Mouse (Mus musculus) heart, embryonic 15.5 days (tissue): ENCODE data around the gene Soga1. TPM values are rescaled to one million over a fixed set of nuclear protein-coding genes. Genes with fewer than 3 reads are reported as not detected.
A peak's percentile ranks its signal among the peaks of the same experiment; 100 is the strongest.

Experiments used
- ATAC-seq: fragments of 200-750 bp; cut with Nextera tagmentation; replicated peaks from 2 replicates; pipeline ENCODE4 v1.8.0; 2017; ENCODE audit warnings: low read depth, moderate TSS enrichment; ENCODE audit not compliant: insufficient number of reproducible peaks, insufficient read depth, low FRiP score
- H3K27ac ChIP-seq: fragments of 300-500 bp; sonication (generic); 2 replicates; pipeline ENCODE4 v1.5.1; 2015; ENCODE audit warnings: mild to moderate bottlenecking, inconsistent platforms
- H3K27me3 ChIP-seq: fragments of 300-500 bp; sonication (generic); 2 replicates; pipeline ENCODE4 v1.6.1; 2015; ENCODE audit warnings: inconsistent platforms
- H3K36me3 ChIP-seq: fragments of 300-500 bp; sonication (generic); 2 replicates; pipeline ENCODE4 v1.6.1; 2015; ENCODE audit warnings: mild to moderate bottlenecking, inconsistent platforms
- H3K4me1 ChIP-seq: fragments of 300-500 bp; sonication (generic); replicated peaks from 2 replicates; pipeline ENCODE4 v1.6.1; 2015; ENCODE audit warnings: inconsistent platforms
- H3K4me2 ChIP-seq: fragments of 300-500 bp; sonication (generic); 2 replicates; pipeline ENCODE4 v1.6.1; 2015; ENCODE audit warnings: inconsistent platforms, mild to moderate bottlenecking, moderate library complexity
- H3K4me3 ChIP-seq: fragments of 300-500 bp; sonication (generic); 2 replicates; pipeline ENCODE4 v1.5.1; 2015; ENCODE audit warnings: mild to moderate bottlenecking, inconsistent platforms
- H3K9ac ChIP-seq: fragments of 300-500 bp; sonication (generic); 2 replicates; pipeline ENCODE4 v1.6.1; 2015; ENCODE audit warnings: mild to moderate bottlenecking, inconsistent platforms
- H3K9me3 ChIP-seq: fragments of 300-500 bp; sonication (generic); replicated peaks from 2 replicates; pipeline ENCODE4 v1.6.1; 2016; ENCODE audit warnings: inconsistent platforms
- WGBS: fragments of 180-500 bp; shearing (Covaris S2); methylation state at CpG from one replicate; pipeline ENCODE4 v1.1.7; 2015; ENCODE audit warnings: mixed read lengths; 5-methylcytosine and 5-hydroxymethylcytosine counted together
- polyA plus RNA-seq: library from polyadenylated mRNA; unstranded; fragments of >200 nt; fragmentation: Nextera tagmentation; extraction: Ambion mirVana; gene quantifications from 2 replicates; pipeline ENCODE4 v1.2.1, GENCODE M21; 2015

Gene Soga1
- polyA plus RNA-seq: 1.7 and 2.7 TPM in 2 replicates

DNA sequence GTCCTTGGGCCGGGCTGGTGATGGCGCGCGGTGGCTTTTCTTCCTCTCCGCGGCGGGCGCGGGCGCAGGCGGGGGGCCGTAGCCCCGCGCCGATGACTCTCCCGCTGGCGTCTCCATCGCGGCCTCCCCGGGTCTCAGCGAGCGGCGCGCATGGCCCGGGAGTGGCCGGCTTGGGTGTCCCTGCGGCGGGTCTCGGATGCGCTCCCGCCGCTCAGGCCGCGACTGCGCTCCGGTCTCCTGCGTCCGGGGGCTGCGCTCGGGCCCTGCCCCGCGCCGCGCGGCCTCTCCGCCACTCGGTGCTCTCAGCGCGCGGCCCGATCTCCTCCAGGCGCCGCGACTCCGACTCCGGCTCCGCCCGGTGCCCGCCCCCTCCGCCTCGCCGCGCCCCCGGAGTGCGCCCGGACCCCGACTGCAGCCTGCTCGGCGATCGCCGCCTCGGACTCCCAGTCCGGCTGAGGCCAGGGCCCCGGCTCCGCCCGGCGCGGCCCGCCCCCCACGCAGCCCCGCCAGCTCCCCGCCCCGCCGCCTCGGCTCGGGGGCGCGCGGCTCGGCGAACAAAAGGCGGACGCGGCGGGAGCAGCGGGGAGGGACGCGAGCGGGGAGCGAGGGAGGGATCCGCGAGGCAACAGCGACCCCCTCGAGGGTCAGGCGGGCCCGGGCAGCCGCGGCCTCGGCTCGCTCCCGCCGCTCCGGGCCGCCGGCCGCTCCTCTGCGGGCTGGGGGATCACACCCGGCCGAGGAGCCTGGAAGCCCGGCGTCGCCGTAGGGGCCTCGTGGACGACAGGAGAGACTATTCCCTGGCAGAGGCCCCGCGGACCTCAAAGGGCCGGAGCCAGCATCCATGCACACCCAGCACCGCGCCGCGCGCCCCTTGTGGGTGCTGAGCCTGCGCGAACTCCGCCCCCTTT lies at the start of gene Soga1:
Gene Soga1, minus strand, starts transcription at position 462 of the 908 bp plus-strand sequence.
- H3K9ac ChIP-seq: peak within 1 kb of the TSS; percentile 93
- peak; percentile 87 for ATAC-seq
- peaks cover 4% of the 10 kb centered on the region; the same call in 1 of the 2 replicates for H3K27me3 ChIP-seq
- peaks cover 47% of the 10 kb centered on the region for H3K4me1 ChIP-seq
- peak within 1 kb of the TSS; percentile 90 for H3K4me3 ChIP-seq
- H3K4me2 ChIP-seq: peak within 1 kb of the TSS; percentile 81
- under 1% methylated on average over 92 of the region's 136 CpGs for WGBS
- H3K36me3 ChIP-seq: no peaks in the 10 kb centered on the region
- H3K27ac ChIP-seq: peak within 1 kb of the TSS; percentile 94
- H3K9me3 ChIP-seq: no peaks in the 10 kb centered on the region

DNA sequence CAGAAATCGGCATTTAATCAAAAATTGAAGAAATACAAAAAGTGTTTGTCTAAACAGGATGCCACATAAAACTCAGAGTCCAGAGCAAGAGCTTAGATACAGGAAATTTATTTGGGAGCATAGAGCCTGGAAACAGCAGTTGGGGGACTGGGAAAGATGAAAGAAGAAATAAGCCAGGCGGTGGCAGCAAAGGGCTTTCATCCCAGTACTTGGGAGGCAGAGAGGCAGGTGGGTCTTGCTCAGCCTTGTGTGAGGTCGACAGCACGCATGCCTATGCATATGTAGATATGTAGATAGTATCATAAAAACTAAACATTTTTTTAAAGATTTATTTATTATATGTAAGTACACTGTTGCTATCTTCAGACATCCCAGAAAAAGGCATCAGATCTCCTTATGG lies 49.0 kb upstream of the Soga1 start:
- 61% methylated on average over 4 of the region's 4 CpGs for WGBS
- Histone ChIP-seq H3K9me3 (no peaks in the 10 kb centered on the region), H3K4me3 (no peak overlapping the region), H3K4me1 (peaks cover 2% of the 10 kb centered on the region), H3K36me3 (peaks cover 11% of the 10 kb centered on the region), H3K27ac (no peak overlapping the region), H3K9ac (no peak overlapping the region), H3K4me2 (no peak overlapping the region), H3K27me3 (no peaks in the 10 kb centered on the region)
- ATAC-seq: no peak

DNA sequence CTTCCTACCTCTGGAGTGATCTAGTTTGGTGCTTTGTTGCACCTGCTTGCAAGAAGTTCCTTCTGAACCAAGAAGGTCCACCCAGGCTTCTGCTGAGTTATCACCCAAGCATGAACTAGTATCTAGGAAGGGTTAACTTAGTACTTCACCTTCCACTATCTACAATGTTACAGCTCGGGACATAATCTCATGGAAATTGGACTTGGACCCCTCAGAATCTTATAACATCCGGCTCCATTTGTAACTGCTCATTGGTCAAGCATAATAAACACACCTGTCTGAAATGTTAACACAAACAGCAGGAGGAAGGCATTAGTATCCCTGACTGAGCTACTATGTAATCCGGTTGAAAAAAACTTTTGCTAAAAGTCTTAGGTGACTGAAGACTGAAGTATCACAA lies 48.3 kb upstream of the Soga1 start:
- H3K27me3 ChIP-seq: no peaks in the 10 kb centered on the region
- peaks cover 11% of the 10 kb centered on the region for H3K36me3 ChIP-seq
- WGBS: 84% methylated on average over 3 of the region's 3 CpGs
- H3K4me3 ChIP-seq: no peak overlapping the region
- H3K9ac ChIP-seq: no peak overlapping the region
- peaks cover 2% of the 10 kb centered on the region; the same call in 1 of the 2 replicates for H3K4me1 ChIP-seq
- no peak overlapping the region for H3K27ac ChIP-seq
- no peaks in the 10 kb centered on the region for H3K9me3 ChIP-seq
- ATAC-seq: no peak
- no peak overlapping the region for H3K4me2 ChIP-seq

DNA sequence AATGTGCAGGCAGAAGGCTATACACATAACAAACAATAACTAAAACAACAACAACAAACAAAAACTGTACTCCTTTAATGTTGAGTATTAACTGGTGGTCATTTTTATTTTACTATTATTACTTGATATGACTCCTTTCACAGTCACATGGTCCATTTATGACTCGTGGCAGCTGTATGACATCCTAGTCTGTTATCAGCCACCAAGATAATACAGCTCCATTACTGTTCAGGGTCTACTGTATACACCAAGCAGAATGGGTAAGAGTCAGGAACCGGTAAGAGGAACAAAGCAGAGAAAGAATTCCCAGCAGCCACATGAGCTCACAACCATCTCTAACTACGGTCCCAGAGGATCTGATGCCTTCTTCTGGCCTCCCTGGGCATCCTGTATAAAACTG lies 46.2 kb upstream of the Soga1 start:
- whole genome bisulfite sequencing: 69% methylated on average over 3 of the region's 3 CpGs
- H3K36me3 ChIP-seq: peaks cover 20% of the 10 kb centered on the region
- no peak for ATAC-seq

DNA sequence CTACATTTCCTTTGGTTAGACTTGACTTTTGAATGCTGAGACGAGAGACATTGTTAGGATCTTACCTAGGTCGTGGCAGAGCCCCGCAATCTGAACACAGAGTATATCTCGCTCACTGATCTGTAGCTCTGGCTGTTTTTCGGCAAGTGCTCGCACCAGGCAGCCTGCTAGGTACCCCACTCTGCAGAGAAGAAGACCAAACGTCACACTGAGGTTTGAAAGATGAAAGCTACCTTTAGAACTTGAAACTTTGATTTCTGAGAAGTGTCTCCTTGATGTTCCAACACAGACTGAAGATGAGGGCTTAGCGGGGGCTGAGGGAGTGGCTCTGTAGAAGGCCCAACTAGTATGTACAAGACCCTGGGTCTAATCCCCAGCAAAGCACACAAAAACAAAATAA lies 42.7 kb upstream of the Soga1 start:
- Histone ChIP-seq H3K27me3 (no peaks in the 10 kb centered on the region), H3K9me3 (no peaks in the 10 kb centered on the region), H3K27ac (no peak overlapping the region), H3K36me3 (peaks cover 21% of the 10 kb centered on the region), H3K4me1 (peaks cover 2% of the 10 kb centered on the region; the same call in 1 of the 2 replicates), H3K4me2 (no peak overlapping the region), H3K9ac (no peak overlapping the region), H3K4me3 (no peak overlapping the region)
- 84% methylated on average over 8 of the region's 8 CpGs for WGBS
- ATAC-seq: no peak

More for the DNA sequence above, 46.2 kb upstream of the Soga1 start:
- H3K4me1 ChIP-seq: peaks cover 2% of the 10 kb centered on the region; the same call in 1 of the 2 replicates
- H3K27ac ChIP-seq: no peak overlapping the region
- no peak overlapping the region for H3K4me2 ChIP-seq
- H3K27me3 ChIP-seq: no peaks in the 10 kb centered on the region
- no peak overlapping the region for H3K4me3 ChIP-seq
- H3K9me3 ChIP-seq: no peaks in the 10 kb centered on the region
- no peak overlapping the region for H3K9ac ChIP-seq

DNA sequence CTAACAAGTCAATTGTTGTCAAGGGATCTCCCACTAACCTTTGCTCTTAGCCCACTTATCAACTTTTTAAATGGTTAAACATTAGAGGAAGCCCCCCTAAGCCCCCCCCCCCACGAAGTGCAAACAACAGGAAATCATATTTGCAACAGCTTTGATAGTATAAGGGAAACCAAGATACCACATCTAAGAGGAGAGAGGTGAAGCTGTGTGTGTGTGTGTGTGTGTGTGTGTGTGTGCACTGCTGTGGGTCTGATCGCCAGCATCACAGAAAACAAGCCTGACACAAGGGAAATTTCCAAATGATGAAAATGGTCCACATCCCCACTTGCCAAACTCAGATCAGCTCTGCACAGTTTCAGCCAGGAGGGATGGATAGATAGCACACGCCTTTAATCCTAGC lies 40.0 kb upstream of the Soga1 start:
- H3K27ac ChIP-seq: no peak overlapping the region
- H3K9ac ChIP-seq: no peak overlapping the region
- H3K4me1 ChIP-seq: no peaks in the 10 kb centered on the region
- WGBS: 67% methylated on average over 3 of the region's 3 CpGs
- H3K27me3 ChIP-seq: no peaks in the 10 kb centered on the region
- no peak for ATAC-seq
- no peak overlapping the region for H3K4me3 ChIP-seq
- no peak overlapping the region for H3K4me2 ChIP-seq
- H3K9me3 ChIP-seq: no peaks in the 10 kb centered on the region
- peaks cover 17% of the 10 kb centered on the region; the same call in 1 of the 2 replicates for H3K36me3 ChIP-seq

DNA sequence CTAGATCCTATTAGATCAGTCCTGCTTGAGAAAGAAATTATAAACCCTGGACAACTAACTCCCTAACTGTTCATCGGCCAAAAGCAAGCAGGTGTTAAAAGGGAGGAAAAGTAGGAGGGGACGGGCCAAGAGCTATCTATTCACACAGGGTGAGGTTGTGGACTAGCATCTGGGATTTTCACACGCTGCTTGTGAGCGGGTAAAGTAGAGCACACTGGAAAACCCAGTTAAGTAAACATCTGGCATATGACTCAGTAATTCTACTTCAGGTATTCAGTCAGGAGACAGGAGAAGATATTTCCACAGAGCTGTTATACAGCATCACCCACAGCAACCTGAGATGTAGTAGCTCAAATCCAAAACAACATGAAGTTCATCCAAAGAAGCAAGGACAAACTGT lies 39.5 kb upstream of the Soga1 start:
- no peak overlapping the region for H3K9ac ChIP-seq
- WGBS: 76% methylated on average over 4 of the region's 4 CpGs
- H3K36me3 ChIP-seq: peaks cover 21% of the 10 kb centered on the region; the same call in 1 of the 2 replicates

DNA sequence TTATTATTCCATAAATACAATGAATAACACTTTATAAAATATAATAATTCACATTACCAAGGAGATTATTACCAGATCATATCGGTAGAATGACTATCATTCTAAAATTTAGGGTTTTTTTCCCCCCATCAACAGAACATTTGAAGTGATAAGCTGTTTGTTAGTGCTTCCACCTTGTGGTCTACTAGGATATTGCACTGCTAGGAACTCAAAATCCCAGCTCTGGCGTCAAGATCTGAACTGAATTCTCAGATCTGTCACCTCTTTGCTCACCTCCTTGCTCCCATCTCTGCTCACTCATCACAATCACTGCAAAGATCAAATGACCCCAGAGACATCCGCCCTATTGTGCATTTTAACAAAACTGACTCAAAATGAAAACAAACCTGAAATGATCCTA lies 37.9 kb upstream of the Soga1 start:
- H3K4me2 ChIP-seq: no peak overlapping the region
- no peak for ATAC-seq

More for the DNA sequence above, 39.5 kb upstream of the Soga1 start:
- H3K27me3 ChIP-seq: no peaks in the 10 kb centered on the region
- H3K4me3 ChIP-seq: no peak overlapping the region
- H3K9me3 ChIP-seq: no peaks in the 10 kb centered on the region
- no peak overlapping the region for H3K4me2 ChIP-seq
- no peak for ATAC-seq
- no peaks in the 10 kb centered on the region for H3K4me1 ChIP-seq
- H3K27ac ChIP-seq: no peak overlapping the region

DNA sequence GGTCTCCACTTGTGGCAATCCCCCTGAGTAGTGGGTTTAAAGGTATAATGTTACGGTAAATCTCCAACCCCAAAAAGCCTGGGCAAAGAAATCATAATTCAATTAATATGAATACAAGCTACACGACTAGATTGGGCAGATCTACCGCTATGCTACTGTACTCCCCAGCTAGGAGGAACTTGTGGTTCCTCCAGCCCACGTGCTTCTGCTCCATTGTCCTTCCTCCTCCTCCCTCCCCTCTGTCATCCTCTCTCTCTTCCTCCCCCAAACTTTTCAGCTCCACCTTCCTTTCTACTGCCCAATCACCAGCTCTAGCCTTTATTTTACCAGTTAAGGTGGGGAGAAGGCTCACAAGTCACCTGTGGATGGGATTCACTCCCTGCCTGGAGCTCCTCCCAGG lies 29.2 kb upstream of the Soga1 start:
- ATAC-seq: no peak
- Histone ChIP-seq H3K27me3 (no peaks in the 10 kb centered on the region), H3K4me2 (no peak overlapping the region), H3K36me3 (peaks cover 42% of the 10 kb centered on the region), H3K4me3 (no peak overlapping the region), H3K9ac (no peak overlapping the region), H3K4me1 (no peaks in the 10 kb centered on the region), H3K9me3 (no peaks in the 10 kb centered on the region), H3K27ac (no peak overlapping the region)
- 86% methylated on average over 4 of the region's 4 CpGs for WGBS

More for the DNA sequence above, 37.9 kb upstream of the Soga1 start:
- Histone ChIP-seq H3K36me3 (peaks cover 21% of the 10 kb centered on the region; the same call in 1 of the 2 replicates), H3K27me3 (no peaks in the 10 kb centered on the region), H3K4me3 (no peak overlapping the region), H3K27ac (no peak overlapping the region), H3K9me3 (no peaks in the 10 kb centered on the region), H3K9ac (no peak overlapping the region), H3K4me1 (no peaks in the 10 kb centered on the region)
- WGBS: 16% methylated on average over 3 of the region's 3 CpGs

DNA sequence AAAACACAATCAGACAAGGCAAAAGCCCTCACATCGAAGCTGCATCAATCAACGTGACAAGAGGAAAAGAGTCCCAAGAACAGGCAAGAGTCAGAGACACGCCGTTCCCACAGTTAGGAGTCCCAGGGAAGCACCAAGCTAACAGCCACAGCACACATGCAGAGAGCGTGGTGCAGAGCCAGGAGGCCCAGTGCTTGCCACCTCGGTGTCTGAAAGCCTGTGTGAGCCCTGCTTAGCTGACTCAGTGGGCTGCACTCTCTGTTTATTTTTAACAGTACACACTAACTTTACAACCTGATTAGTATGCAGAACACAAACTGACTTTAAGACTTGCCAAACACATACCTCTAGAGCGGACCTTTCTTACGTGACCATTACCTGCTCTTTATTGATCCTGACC lies 25.4 kb upstream of the Soga1 start:
- no peak overlapping the region for H3K27ac ChIP-seq
- no peak for ATAC-seq
- H3K9me3 ChIP-seq: no peaks in the 10 kb centered on the region
- H3K4me2 ChIP-seq: no peak overlapping the region
- H3K4me3 ChIP-seq: no peak overlapping the region
- H3K27me3 ChIP-seq: no peaks in the 10 kb centered on the region
- WGBS: 87% methylated on average over 8 of the region's 8 CpGs
- peaks cover 43% of the 10 kb centered on the region for H3K36me3 ChIP-seq
- H3K4me1 ChIP-seq: 0 out of 2 replicates have a peak, but pooled peaks cover 9% of the 10 kb centered on the region
- H3K9ac ChIP-seq: no peak overlapping the region

DNA sequence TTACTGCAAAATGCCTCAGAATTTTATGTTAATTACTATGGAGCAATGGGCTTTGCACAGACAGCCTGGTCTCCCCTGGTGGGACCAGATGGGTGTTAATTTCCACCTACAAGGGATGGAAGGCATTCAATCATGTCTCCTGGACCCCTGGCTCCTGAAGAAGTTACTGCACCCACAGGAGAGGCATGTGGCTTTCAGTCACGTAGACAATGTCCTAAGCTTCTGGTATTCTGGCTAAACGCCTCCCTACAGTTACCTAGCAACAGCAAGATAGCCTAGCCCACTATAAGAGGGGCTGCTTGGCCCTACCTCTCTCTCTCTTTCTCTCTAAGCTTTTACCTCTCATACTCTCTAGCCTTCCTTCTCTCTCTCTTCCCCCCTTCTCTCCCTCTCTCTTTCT lies 23.2 kb upstream of the Soga1 start:
- Histone ChIP-seq H3K36me3 (peaks cover 22% of the 10 kb centered on the region; the same call in 1 of the 2 replicates), H3K4me3 (no peak overlapping the region), H3K27ac (no peak overlapping the region), H3K9me3 (no peaks in the 10 kb centered on the region), H3K4me1 (0 out of 2 replicates have a peak, but pooled peaks cover 9% of the 10 kb centered on the region), H3K27me3 (no peaks in the 10 kb centered on the region), H3K9ac (no peak overlapping the region), H3K4me2 (no peak overlapping the region)
- ATAC-seq: no peak
- WGBS: 63% methylated on average over 2 of the region's 2 CpGs
